Mouse (Mus musculus) ES-Bruce4 (cell line): ENCODE results near the gene Zmynd19. TPM values are rescaled to one million over a fixed set of nuclear protein-coding genes. Genes with fewer than 3 reads are reported as not detected.
"Not testable (repeated sequence)": the region's sequence is repeated elsewhere in the genome, so short reads cannot be mapped to it uniquely, and the experiment has no call there.

Source experiments
- H3K27ac ChIP-seq: 2 replicates; pipeline ENCODE4 v1.5.1; 2012; ENCODE audit warnings: low read length, inconsistent platforms; ENCODE audit not compliant: insufficient read depth
- H3K27me3 ChIP-seq: 2 replicates; pipeline ENCODE4 v1.6.1; 2012; ENCODE audit warnings: mild to moderate bottlenecking, low read length, inconsistent platforms; ENCODE audit not compliant: control insufficient read depth, poor library complexity, insufficient read depth, severe bottlenecking
- H3K36me3 ChIP-seq: 2 replicates; pipeline ENCODE4 v1.6.1; 2012; ENCODE audit warnings: inconsistent platforms, mild to moderate bottlenecking, low read length, moderate library complexity; ENCODE audit not compliant: control insufficient read depth, poor library complexity, insufficient read depth, severe bottlenecking
- H3K4me1 ChIP-seq: one replicate; pipeline ENCODE4 v1.8.1; 2011; ENCODE audit warnings: low read length; ENCODE audit not compliant: control insufficient read depth, insufficient read depth
- H3K4me3 ChIP-seq: 2 replicates; pipeline ENCODE4 v1.5.1; 2011; ENCODE audit warnings: low read depth, mild to moderate bottlenecking, low read length
- H3K9ac ChIP-seq: 2 replicates; pipeline ENCODE4 v1.6.1; 2012; ENCODE audit warnings: low read depth, mild to moderate bottlenecking, inconsistent platforms; ENCODE audit not compliant: poor library complexity, severe bottlenecking
- H3K9me3 ChIP-seq: replicated peaks from 2 replicates; pipeline ENCODE4 v1.6.1; 2012; ENCODE audit warnings: mild to moderate bottlenecking, low read length, inconsistent platforms; ENCODE audit not compliant: control insufficient read depth, poor library complexity, insufficient read depth, severe bottlenecking
- CTCF ChIP-seq: IDR thresholded peaks from one replicate; pipeline ENCODE4 v1.8.1; 2011; ENCODE audit warnings: low read depth, low read length
- EP300 ChIP-seq: IDR thresholded peaks from 2 replicates; pipeline ENCODE4 v1.6.1; 2011; ENCODE audit warnings: low read depth, low read length; ENCODE audit not compliant: insufficient read depth
- POLR2A ChIP-seq: IDR thresholded peaks from one replicate; pipeline ENCODE4 v1.8.1; 2011; ENCODE audit warnings: low read length; ENCODE audit not compliant: insufficient read depth
- polyA plus RNA-seq: library from polyadenylated mRNA; stranded (reverse); fragments of >200 nt; gene quantifications from 2 replicates; pipeline ENCODE4 v1.2.4, GENCODE M21; 2011; ENCODE audit warnings: low read depth; ENCODE audit not compliant: missing spikeins, insufficient read depth, insufficient read length

Gene Zmynd19
- polyA plus RNA-seq, 1 experiment, result 64.7 TPM

GRCm38 (mm10) chr2:24960910-24961309, 11.3 kb downstream of the Zmynd19 start:
- H3K27me3 ChIP-seq, result no peaks in the 10 kb centered on the region
- H3K4me1 ChIP-seq, result peaks cover 1% of the 10 kb centered on the region
- H3K36me3 ChIP-seq, result peaks cover 49% of the 10 kb centered on the region
- no peak overlapping the region for H3K9ac ChIP-seq
- H3K27ac ChIP-seq, result no peak overlapping the region
- peak; percentile 69 for TF ChIP-seq CTCF
- TF ChIP-seq EP300, result no peak
- H3K9me3 ChIP-seq, result no peaks in the 10 kb centered on the region
- H3K4me3 ChIP-seq, result no peak overlapping the region

- Histone ChIP-seq H3K27ac (no peak within 1 kb of the TSS), H3K4me3 (peak within 1 kb of the TSS; percentile 88), H3K4me1 (peaks cover 1% of the 10 kb centered on the region), H3K9me3 (no peaks in the 10 kb centered on the region), H3K36me3 (peaks cover 43% of the 10 kb centered on the region), H3K27me3 (no peaks in the 10 kb centered on the region), H3K9ac (peak within 1 kb of the TSS; percentile 67)
- TF ChIP-seq POLR2A, result peak; percentile 87
- TF ChIP-seq EP300, result peak; percentile 54; the same call in 1 of the 2 replicates
- TF ChIP-seq CTCF, result peak; percentile 97
These were observed 12.9 kb downstream of the Zmynd19 start, which contains the start of gene Dph7 for GRCm38 (mm10) chr2:24962304-24963000. TSS of gene Dph7 (plus strand) at chr2:24962400.

- Histone ChIP-seq H3K4me1 (no peaks in the 10 kb centered on the region), H3K36me3 (peaks cover 23% of the 10 kb centered on the region), H3K9ac (no peak overlapping the region), H3K4me3 (no peak overlapping the region), H3K9me3 (no peaks in the 10 kb centered on the region), H3K27ac (no peak overlapping the region), H3K27me3 (no peaks in the 10 kb centered on the region)
- TF ChIP-seq POLR2A (no peak), CTCF (no peak), EP300 (no peak)
These were observed 20.8 kb downstream of the Zmynd19 start for GRCm38 (mm10) chr2:24970386-24970785.

GRCm38 (mm10) chr2:24974452-24974851, 24.9 kb downstream of the Zmynd19 start:
- peak overlapping the region; percentile 59 for H3K9ac ChIP-seq
- not testable (repeated sequence) for H3K27ac ChIP-seq, H3K27me3 ChIP-seq, H3K9me3 ChIP-seq, H3K4me1 ChIP-seq
- peak overlapping the region; percentile 84 for H3K4me3 ChIP-seq
- H3K36me3 ChIP-seq, result peaks cover 11% of the 10 kb centered on the region

- TF ChIP-seq EP300, result no peak
- no peak for TF ChIP-seq CTCF
- no peak for TF ChIP-seq POLR2A
These were observed 25.5 kb downstream of the Zmynd19 start, which contains the start of gene Mrpl41 for GRCm38 (mm10) chr2:24974906-24975703. TSS of gene Mrpl41 (minus strand) at chr2:24975098.

More at GRCm38 (mm10) chr2:24974906-24975703, 25.5 kb downstream of the Zmynd19 start, which contains the start of gene Mrpl41:
- Histone ChIP-seq H3K4me1 (no peaks in the 10 kb centered on the region), H3K9me3 (no peaks in the 10 kb centered on the region), H3K9ac (peak within 1 kb of the TSS; percentile 59), H3K4me3 (peak within 1 kb of the TSS; percentile 84), H3K27ac (no peak within 1 kb of the TSS), H3K36me3 (peaks cover 7% of the 10 kb centered on the region), H3K27me3 (no peaks in the 10 kb centered on the region)
